Mouse (Mus musculus) E14TG2a.4 (cell line): ENCODE measurements around the gene Tasp1.

Source experiments
- CTCF ChIP-seq: conservative IDR thresholded peaks from 2 replicates; pipeline ENCODE4 v1.5.1; 2014; ENCODE audit warnings: low read length
- NANOG ChIP-seq: IDR thresholded peaks from 2 replicates; pipeline ENCODE4 v1.6.1; 2014; ENCODE audit warnings: borderline replicate concordance, low read length, mixed read lengths
- POU5F1 ChIP-seq: IDR thresholded peaks from 2 replicates; pipeline ENCODE4 v1.6.1; 2014; ENCODE audit warnings: low read length, borderline replicate concordance

DNA sequence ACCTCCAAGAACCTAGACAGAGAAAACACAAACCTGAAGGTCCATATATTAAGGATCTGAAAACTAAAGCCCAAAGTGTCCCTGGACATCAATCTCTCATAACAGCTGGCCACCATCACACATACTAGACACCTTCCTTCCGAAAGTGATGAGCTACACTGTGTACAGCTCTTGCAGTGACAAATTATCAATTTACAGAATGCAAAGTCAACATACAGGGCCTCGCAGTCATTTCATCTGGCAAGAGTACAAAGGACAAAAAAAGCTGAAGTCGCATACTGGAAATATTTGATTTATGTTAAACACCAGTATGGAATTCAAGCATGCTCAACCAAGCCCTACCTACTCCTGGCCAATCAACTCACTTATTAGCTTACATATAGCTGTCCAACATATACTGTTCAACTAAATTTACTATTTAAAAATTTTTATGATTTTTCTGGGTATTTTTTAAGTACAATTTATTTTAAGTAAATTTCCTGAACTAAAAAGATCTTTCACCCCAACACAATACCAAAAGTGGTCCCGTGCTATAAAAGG is 132.5 kb downstream of the Tasp1 start:
- TF ChIP-seq CTCF (no peak), POU5F1 (no peak), NANOG (no peak)
